Mouse (Mus musculus) lung, postnatal 0 days (tissue): ENCODE data around the gene Mul1.

ENCODE experiments used
- CTCF ChIP-seq: IDR thresholded peaks from 2 replicates; pipeline ENCODE4 v1.5.1; 2016; ENCODE audit warnings: antibody characterized with exemption, mild to moderate bottlenecking
- EP300 ChIP-seq: IDR thresholded peaks from 2 replicates; pipeline ENCODE4 v1.6.1; 2016; ENCODE audit warnings: antibody characterized with exemption, mild to moderate bottlenecking, control low read depth

DNA sequence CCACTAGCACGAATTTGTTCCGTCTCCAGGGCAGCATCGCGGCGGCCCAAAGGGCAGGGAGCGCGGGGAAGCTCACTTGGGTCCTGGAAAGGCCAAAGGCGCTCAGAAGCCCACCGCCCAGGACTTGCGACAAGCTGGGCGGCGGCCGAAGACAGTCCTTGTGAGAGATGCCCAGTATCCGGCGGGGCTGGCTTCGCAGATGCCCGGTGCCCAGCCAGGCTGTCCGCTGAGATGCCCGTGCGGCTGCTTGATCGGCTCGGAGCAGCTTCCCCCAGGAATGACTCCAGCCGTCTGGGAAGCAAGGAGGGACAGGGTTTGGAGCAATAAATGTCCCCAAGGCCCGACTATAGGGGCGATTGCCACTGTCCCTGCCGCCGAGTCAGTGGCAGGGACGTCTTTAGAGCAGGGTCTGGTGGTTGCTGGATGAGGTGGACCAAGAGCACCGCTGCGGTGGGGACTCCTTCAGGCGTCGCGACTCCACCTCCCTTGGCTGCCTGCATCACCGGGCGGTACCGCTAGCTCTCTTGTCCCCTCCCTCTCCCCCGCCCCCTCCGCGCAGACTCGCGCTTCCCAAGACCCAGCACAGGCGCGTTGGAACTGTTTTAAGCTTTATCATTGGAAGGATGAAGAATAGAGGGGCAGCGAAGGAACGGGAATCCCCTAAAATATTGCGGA, 38.4 kb upstream of the Mul1 start, which contains the start of gene Fam43b:
- TF ChIP-seq CTCF (no peak), EP300 (no peak)
